Mouse (Mus musculus) lung, adult 2 months (tissue): Measurements from ENCODE around the gene Thoc5. TPM values are rescaled to one million over a fixed set of nuclear protein-coding genes. Genes with fewer than 3 reads are reported as not detected.

Experiments used
- DNase-seq: peaks from one replicate; pipeline ENCODE4 v3.0.0; 2022
- H3K4me1 ChIP-seq: fragments of 200-500 bp; 2 replicates; pipeline ENCODE4 v1.6.1; 2011; ENCODE audit warnings: low read length; ENCODE audit not compliant: control insufficient read depth, insufficient read depth
- H3K4me3 ChIP-seq: fragments of 200-500 bp; replicated peaks from 2 replicates; pipeline ENCODE3; 2011; ENCODE audit warnings: low read depth, mild to moderate bottlenecking, control low read depth, low read length; ENCODE audit errors: extremely low read depth
- CTCF ChIP-seq: fragments of 200-500 bp; IDR thresholded peaks from 2 replicates; pipeline ENCODE4 v1.5.1; 2011; ENCODE audit warnings: mild to moderate bottlenecking, low read length, control low read depth; ENCODE audit not compliant: insufficient read depth
- POLR2A ChIP-seq: fragments of 200-500 bp; IDR thresholded peaks from 2 replicates; pipeline ENCODE4 v1.6.1; 2011; ENCODE audit warnings: low read depth, mild to moderate bottlenecking, control low read depth, low read length, borderline replicate concordance; ENCODE audit errors: extremely low read depth
- WGBS: fragments of 180-500 bp; shearing (Covaris S2); methylation state at CpG from one replicate; pipeline ENCODE4 v1.1.7; 2018; 5-methylcytosine and 5-hydroxymethylcytosine counted together
- polyA plus RNA-seq: library from polyadenylated mRNA; depleted of rRNA; stranded (reverse); fragments of >200 nt; gene quantifications from 2 replicates; pipeline ENCODE4 v1.2.3, GENCODE M21; 2012; rRNA removed

The Thoc5 gene
- polyA plus RNA-seq = 12.1 and 16.4 TPM in 2 replicates

- WGBS = 2% methylated on average over 52 of the region's 52 CpGs
- TF ChIP-seq POLR2A = peak; percentile 68; the same call in 1 of the 2 replicates
- no peak for TF ChIP-seq CTCF
- Histone ChIP-seq H3K4me1 (peaks cover 2% of the 10 kb centered on the region; the same call in 1 of the 2 replicates), H3K4me3 (peak within 1 kb of the TSS; percentile 100)
- peak; percentile 75 for DNase-seq
Measured at GRCm38 (mm10) chr11:4894848-4895816, at the start of gene Thoc5. TSS of gene Thoc5 (plus strand) at chr11:4895320.

- Histone ChIP-seq H3K4me1 (no peaks in the 10 kb centered on the region), H3K4me3 (peak overlapping the region; percentile 60)
- WGBS = 1% methylated on average over 50 of the region's 50 CpGs
- peak; percentile 59 for DNase-seq
- TF ChIP-seq POLR2A (no peak), CTCF (no peak)
Measured at GRCm38 (mm10) chr11:4848483-4849248, 46.5 kb upstream of the Thoc5 start.

GRCm38 (mm10) chr11:4849258-4849943 lies 45.7 kb upstream of the Thoc5 start, which contains the start of gene Nf2:
TSS of gene Nf2 (minus strand) at chr11:4849536.
- Histone ChIP-seq H3K4me3 (peak within 1 kb of the TSS; percentile 77), H3K4me1 (no peaks in the 10 kb centered on the region)
- peak; percentile 94 for DNase-seq
- under 1% methylated on average over 60 of the region's 60 CpGs for WGBS
- TF ChIP-seq POLR2A (peak; percentile 77; the same call in 1 of the 2 replicates), CTCF (no peak)

- Histone ChIP-seq H3K4me1 (no peaks in the 10 kb centered on the region), H3K4me3 (no peak overlapping the region)
- TF ChIP-seq POLR2A (no peak), CTCF (no peak)
- WGBS = 88% methylated on average over 2 of the region's 2 CpGs
- no peak for DNase-seq
Measured at GRCm38 (mm10) chr11:4850404-4850803, 44.7 kb upstream of the Thoc5 start.

GRCm38 (mm10) chr11:4853021-4853420 lies 42.1 kb upstream of the Thoc5 start:
- no peak for DNase-seq

GRCm38 (mm10) chr11:4854181-4854580 lies 40.9 kb upstream of the Thoc5 start:
- WGBS = 89% methylated on average over 5 of the region's 5 CpGs
- no peak for TF ChIP-seq POLR2A
- no peak for TF ChIP-seq CTCF

More at GRCm38 (mm10) chr11:4853021-4853420, 42.1 kb upstream of the Thoc5 start:
- Histone ChIP-seq H3K4me3 (no peak overlapping the region), H3K4me1 (no peaks in the 10 kb centered on the region)
- TF ChIP-seq CTCF = no peak
- TF ChIP-seq POLR2A = no peak

GRCm38 (mm10) chr11:4858416-4858815 lies 36.7 kb upstream of the Thoc5 start:
- 26% methylated on average over 2 of the region's 2 CpGs for WGBS
- TF ChIP-seq POLR2A = no peak
- Histone ChIP-seq H3K4me1 (no peaks in the 10 kb centered on the region), H3K4me3 (no peak overlapping the region)
- no peak for DNase-seq

More at GRCm38 (mm10) chr11:4854181-4854580, 40.9 kb upstream of the Thoc5 start:
- no peak for DNase-seq
- H3K4me1 ChIP-seq = no peaks in the 10 kb centered on the region
- H3K4me3 ChIP-seq = no peak overlapping the region

GRCm38 (mm10) chr11:4860986-4861385 lies 34.1 kb upstream of the Thoc5 start:
- 63% methylated on average over 1 of the region's 1 CpGs for WGBS
- Histone ChIP-seq H3K4me3 (no peak overlapping the region), H3K4me1 (no peaks in the 10 kb centered on the region)
- DNase-seq = no peak
- TF ChIP-seq POLR2A (no peak), CTCF (no peak)
